Mouse (Mus musculus): ENCODE measurements around the gene Nid2. TPM values are rescaled to one million over a fixed set of nuclear protein-coding genes. Genes with fewer than 3 reads are reported as not detected.

The Nid2 gene
- polyA plus RNA-seq (2012; ENCODE audit: insufficient read depth, insufficient read length, low replicate concordance, missing spikeins), result not detected in 2 replicates

DNA sequence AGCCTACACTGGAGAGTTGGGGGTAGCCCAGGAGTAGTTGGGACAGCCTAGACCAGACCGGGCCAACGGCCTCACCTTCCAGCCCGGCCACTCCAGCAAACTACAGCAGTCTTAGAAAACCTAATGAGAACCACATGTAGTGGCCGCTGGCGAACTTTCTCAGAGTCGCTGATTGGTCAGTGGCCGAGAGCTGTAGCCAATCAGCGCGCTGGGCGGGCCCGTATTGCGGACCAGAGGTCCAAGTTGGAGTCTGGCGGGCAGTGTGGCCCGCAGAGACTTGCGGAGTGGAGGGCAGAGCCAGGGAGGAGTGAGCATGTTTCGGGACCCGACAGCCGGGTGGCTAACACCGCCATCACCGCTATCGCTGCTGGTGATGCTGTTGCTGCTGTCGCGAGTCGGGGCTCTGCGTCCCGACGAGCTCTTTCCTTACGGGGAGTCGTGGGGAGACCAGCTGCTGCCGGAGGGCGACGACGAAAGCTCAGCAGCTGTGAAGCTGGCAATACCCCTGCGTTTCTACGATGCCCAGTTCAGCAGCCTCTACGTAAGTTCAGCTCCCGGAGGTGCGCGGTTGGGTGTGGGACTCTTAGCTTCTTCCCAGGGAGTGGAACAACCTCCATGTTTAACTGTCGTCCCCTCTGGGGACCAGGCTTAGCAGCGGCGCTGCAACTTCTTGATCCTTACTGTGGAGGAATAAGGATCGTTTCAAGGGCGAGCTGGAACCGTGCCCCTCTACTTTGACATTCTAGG lies at the start of gene Nid2:
TSS of gene Nid2 (plus strand) at position 241 of the 747 bp plus-strand sequence.
- TF ChIP-seq CTCF (IDR thresholded peaks at IDR 0.05; ENCODE audit: insufficient read depth, low read depth, low read length), result no peak
- no peak for TF ChIP-seq POLR2A (IDR thresholded peaks at IDR 0.05; ENCODE audit: insufficient read depth, low read depth, low read length)
- WGBS, result under 1% methylated on average over 45 of the region's 45 CpGs
- Histone ChIP-seq H3K4me3 (ENCODE audit: insufficient read depth, low read depth, low read length) (peak within 1 kb of the TSS; percentile 50), H3K4me1 (ENCODE audit: control insufficient read depth, insufficient read depth, low read length) (peaks cover 19% of the 10 kb centered on the region), H3K27ac (ENCODE audit: insufficient read depth, low read depth, low read length) (no peak within 1 kb of the TSS)

DNA sequence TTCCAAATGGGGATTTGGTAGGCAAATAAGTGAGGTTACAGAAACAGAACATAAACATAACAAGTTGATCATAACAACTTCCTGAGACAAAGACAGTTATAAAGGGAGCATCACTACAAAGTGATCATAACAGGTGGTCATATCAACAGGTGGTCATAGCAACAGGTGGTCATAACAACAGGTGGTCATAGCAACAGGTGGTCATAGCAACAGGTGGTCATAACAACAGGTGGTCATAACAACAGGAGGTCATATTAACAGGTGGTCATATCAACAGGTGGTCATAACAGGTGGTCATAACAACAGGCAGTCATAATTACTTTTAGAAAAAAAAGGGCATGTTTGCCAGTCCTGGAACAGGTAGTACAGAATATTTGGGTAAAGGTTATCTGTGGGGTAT lies 49.5 kb upstream of the Nid2 start:
- no peak for TF ChIP-seq POLR2A (IDR thresholded peaks at IDR 0.05; ENCODE audit: insufficient read depth, low read depth, low read length)
- no peak for TF ChIP-seq CTCF (IDR thresholded peaks at IDR 0.05; ENCODE audit: insufficient read depth, low read depth, low read length)
- no peak overlapping the region for H3K4me3 ChIP-seq (ENCODE audit: insufficient read depth, low read depth, low read length)
- H3K4me1 ChIP-seq (ENCODE audit: control insufficient read depth, insufficient read depth, low read length), result peaks cover 6% of the 10 kb centered on the region; the same call in 1 of the 2 replicates
- no peak overlapping the region for H3K27ac ChIP-seq (ENCODE audit: insufficient read depth, low read depth, low read length)

DNA sequence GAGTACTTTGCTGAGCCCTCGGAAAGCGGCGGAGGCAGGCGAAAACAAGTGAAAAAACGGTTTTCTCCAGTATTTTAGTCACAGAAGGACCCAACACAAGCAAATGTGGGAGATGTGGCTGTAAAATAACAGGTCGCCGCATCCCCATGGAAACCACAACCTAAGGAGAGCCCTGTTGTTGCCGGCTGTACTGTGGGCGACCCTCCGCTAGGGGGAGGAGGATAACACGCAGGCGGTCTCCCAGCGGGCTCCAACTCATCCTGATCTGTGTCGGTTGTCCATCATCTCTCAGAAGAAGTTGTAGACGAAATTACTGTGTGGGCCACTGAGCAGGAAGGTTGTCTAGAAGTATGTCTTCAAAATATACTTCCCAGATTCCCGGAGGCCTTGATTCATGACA lies 45.4 kb upstream of the Nid2 start:
- no peak overlapping the region for H3K27ac ChIP-seq (ENCODE audit: insufficient read depth, low read depth, low read length)
- peaks cover 23% of the 10 kb centered on the region for H3K4me1 ChIP-seq (ENCODE audit: control insufficient read depth, insufficient read depth, low read length)
- TF ChIP-seq CTCF (IDR thresholded peaks at IDR 0.05; ENCODE audit: insufficient read depth, low read depth, low read length) (peak; percentile 79), POLR2A (IDR thresholded peaks at IDR 0.05; ENCODE audit: insufficient read depth, low read depth, low read length) (no peak)
- no peak overlapping the region for H3K4me3 ChIP-seq (ENCODE audit: insufficient read depth, low read depth, low read length)
- WGBS, result 7% methylated on average over 16 of the region's 16 CpGs

DNA sequence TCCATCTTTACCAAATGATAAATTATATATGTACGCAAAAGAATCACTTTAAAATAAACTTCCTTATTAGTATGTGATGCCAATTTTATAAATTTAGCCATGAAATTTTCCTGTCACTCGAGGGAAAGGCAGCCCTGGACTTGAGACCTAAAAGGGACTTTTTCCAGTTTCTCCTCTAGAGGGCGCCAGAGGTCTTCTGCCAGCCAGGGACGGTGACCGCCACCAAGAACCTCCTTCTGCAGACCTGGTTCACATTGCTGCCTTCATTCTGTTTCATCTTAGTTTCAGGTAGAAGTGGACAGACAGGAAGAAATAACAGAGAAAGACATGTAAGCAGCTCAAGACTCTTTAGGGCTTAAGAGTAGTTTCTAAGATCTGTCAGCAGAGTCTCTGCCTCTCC lies 44.6 kb upstream of the Nid2 start:
- peaks cover 23% of the 10 kb centered on the region for H3K4me1 ChIP-seq (ENCODE audit: control insufficient read depth, insufficient read depth, low read length)
- no peak overlapping the region for H3K27ac ChIP-seq (ENCODE audit: insufficient read depth, low read depth, low read length)
- no peak for TF ChIP-seq POLR2A (IDR thresholded peaks at IDR 0.05; ENCODE audit: insufficient read depth, low read depth, low read length)
- TF ChIP-seq CTCF (IDR thresholded peaks at IDR 0.05; ENCODE audit: insufficient read depth, low read depth, low read length), result peak; percentile 84
- WGBS, result 1% methylated on average over 5 of the region's 5 CpGs
- no peak overlapping the region for H3K4me3 ChIP-seq (ENCODE audit: insufficient read depth, low read depth, low read length)

DNA sequence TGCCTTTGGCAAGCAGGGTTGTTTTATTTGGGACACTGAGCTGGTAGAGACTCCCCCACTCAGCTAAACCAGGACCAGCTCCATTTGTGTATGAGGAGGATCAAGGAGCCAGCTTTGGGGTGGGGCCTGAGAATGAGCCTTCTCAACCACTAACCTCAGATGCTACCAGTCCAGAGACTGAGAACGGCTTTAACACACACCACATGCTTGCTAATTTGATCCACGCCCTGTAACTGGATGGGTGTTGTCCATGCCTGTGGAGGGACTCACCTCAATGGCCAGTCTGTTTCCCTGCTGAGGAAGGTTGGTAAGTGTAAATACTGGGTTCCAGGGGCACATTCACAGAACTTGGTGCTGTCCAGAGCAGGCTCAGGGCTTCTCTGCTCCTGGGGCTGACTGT lies 44.1 kb upstream of the Nid2 start:
- Histone ChIP-seq H3K27ac (ENCODE audit: insufficient read depth, low read depth, low read length) (peak overlapping the region; percentile 47; the same call in 1 of the 2 replicates), H3K4me3 (ENCODE audit: insufficient read depth, low read depth, low read length) (no peak overlapping the region), H3K4me1 (ENCODE audit: control insufficient read depth, insufficient read depth, low read length) (peaks cover 23% of the 10 kb centered on the region)
- TF ChIP-seq POLR2A (IDR thresholded peaks at IDR 0.05; ENCODE audit: insufficient read depth, low read depth, low read length) (no peak), CTCF (IDR thresholded peaks at IDR 0.05; ENCODE audit: insufficient read depth, low read depth, low read length) (no peak)
- WGBS, result 69% methylated on average over 2 of the region's 2 CpGs

DNA sequence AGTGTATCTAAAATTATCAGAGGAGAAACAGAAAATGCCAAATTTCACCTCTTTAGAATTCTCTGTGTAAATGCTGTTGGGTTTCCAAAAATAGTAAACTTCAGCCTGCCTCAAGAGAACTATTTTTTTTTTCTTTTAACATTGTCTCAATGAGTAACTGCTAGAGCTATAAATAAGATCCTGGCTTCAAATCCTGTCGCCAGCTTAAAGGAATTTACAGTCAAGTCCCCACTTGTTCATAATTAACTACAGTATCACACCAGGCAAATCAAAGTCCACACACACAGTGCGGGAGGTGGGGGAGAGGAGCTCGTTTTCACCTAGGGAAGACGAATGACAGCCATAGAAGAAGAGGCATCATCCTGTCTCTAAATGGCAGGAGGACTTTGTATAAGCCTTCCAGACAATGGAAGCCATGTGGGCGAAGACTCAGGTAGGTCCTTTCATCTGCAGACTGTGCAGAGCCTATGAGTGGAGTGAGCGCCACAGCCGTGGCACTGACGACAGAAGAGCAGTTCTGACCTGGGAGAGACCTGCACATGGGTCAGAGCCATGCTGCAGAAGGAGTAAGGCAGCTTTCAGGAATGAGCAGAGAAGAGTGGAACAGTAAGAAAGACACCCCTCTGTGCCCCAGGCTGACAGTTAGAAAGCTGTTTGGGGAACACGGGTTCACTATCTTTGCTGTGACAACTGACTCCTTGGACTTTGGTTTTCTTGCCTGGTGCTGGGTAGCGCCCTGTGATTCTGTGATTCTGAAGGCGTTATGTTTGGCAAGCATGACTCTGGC lies 43.2 kb upstream of the Nid2 start:
- TF ChIP-seq CTCF (IDR thresholded peaks at IDR 0.05; ENCODE audit: insufficient read depth, low read depth, low read length) (no peak), POLR2A (IDR thresholded peaks at IDR 0.05; ENCODE audit: insufficient read depth, low read depth, low read length) (no peak)
- 69% methylated on average over 11 of the region's 11 CpGs for WGBS
- Histone ChIP-seq H3K4me1 (ENCODE audit: control insufficient read depth, insufficient read depth, low read length) (peaks cover 26% of the 10 kb centered on the region), H3K27ac (ENCODE audit: insufficient read depth, low read depth, low read length) (no peak overlapping the region), H3K4me3 (ENCODE audit: insufficient read depth, low read depth, low read length) (no peak overlapping the region)

DNA sequence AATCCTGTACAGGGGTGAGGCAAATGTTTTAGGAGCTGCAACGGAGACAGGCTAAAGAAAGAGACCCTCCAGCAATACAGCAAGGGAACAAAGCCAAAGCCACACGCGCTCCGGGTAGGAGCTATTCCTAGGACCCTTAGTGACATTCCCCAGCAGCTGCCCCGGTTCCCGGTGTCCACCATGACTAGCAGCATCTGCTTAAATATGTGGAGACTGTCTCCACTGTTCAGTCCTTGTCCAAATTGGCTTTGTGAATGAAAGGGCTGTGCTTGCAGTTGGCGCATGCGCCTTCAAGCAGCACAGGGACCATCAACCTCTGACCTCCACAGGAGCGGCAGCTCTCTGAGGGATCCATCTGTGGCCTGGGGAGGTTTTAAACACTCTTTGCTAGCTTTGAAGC lies 41.9 kb upstream of the Nid2 start:
- Histone ChIP-seq H3K4me3 (ENCODE audit: insufficient read depth, low read depth, low read length) (no peak overlapping the region), H3K27ac (ENCODE audit: insufficient read depth, low read depth, low read length) (no peak overlapping the region), H3K4me1 (ENCODE audit: control insufficient read depth, insufficient read depth, low read length) (peaks cover 26% of the 10 kb centered on the region)
- WGBS, result 46% methylated on average over 9 of the region's 9 CpGs
- TF ChIP-seq CTCF (IDR thresholded peaks at IDR 0.05; ENCODE audit: insufficient read depth, low read depth, low read length) (no peak), POLR2A (IDR thresholded peaks at IDR 0.05; ENCODE audit: insufficient read depth, low read depth, low read length) (no peak)

DNA sequence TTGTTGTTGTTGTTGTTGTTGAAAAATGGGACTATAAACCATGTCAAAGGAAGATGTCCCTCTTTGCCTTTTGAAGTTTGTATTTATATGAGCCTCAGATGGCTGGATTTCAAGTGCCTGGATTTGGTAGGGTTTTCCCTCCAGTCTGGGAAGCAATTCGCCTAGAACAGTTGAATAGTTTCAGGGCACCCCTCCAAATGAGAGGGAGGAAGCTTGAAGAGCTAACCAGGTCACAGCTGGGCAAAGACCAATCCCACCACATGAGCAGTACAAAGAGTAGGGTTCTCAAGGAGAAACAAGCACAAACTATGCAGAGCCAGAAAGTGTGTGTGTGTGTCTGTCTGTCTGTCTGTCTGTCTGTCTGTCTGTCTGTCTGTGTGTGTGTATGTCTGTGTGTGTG lies 39.3 kb upstream of the Nid2 start:
- no peak for TF ChIP-seq POLR2A (IDR thresholded peaks at IDR 0.05; ENCODE audit: insufficient read depth, low read depth, low read length)
- no peak for TF ChIP-seq CTCF (IDR thresholded peaks at IDR 0.05; ENCODE audit: insufficient read depth, low read depth, low read length)
- H3K27ac ChIP-seq (ENCODE audit: insufficient read depth, low read depth, low read length), result no peak overlapping the region
- 28% methylated on average over 1 of the region's 1 CpGs for WGBS
- H3K4me1 ChIP-seq (ENCODE audit: control insufficient read depth, insufficient read depth, low read length), result peaks cover 19% of the 10 kb centered on the region
- no peak overlapping the region for H3K4me3 ChIP-seq (ENCODE audit: insufficient read depth, low read depth, low read length)

DNA sequence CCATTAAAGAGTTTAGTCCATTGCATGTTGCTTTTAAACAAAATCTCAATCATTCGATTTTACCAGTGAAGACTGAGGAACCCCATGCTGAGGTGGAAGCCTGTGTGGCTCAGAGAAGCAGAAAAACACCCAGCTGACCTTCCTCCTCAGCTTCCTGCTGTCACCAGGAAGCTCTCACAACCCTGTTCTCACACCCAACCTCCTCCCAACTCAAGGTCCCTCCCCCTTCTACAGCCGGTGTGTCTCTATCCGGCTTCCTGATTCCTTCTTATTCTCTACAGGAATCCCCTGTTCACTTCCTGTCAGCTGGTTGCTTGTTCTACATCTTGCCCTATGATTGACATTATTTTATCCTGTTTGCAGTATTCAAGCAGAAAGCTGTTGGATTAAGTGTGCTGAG lies 38.0 kb upstream of the Nid2 start:
- H3K4me3 ChIP-seq (ENCODE audit: insufficient read depth, low read depth, low read length), result no peak overlapping the region
- H3K27ac ChIP-seq (ENCODE audit: insufficient read depth, low read depth, low read length), result no peak overlapping the region
- peaks cover 10% of the 10 kb centered on the region for H3K4me1 ChIP-seq (ENCODE audit: control insufficient read depth, insufficient read depth, low read length)
- 59% methylated on average over 3 of the region's 3 CpGs for WGBS
- no peak for TF ChIP-seq POLR2A (IDR thresholded peaks at IDR 0.05; ENCODE audit: insufficient read depth, low read depth, low read length)
- no peak for TF ChIP-seq CTCF (IDR thresholded peaks at IDR 0.05; ENCODE audit: insufficient read depth, low read depth, low read length)
